Mouse (Mus musculus): ENCODE data around the gene Hebp2.

Gene Hebp2

GRCm38 (mm10) chr10:18508586-18508985 lies 37.3 kb downstream of the Hebp2 start:
- DNase-seq (ENCODE audit: low read depth): no peak

GRCm38 (mm10) chr10:18507869-18508473 lies 37.9 kb downstream of the Hebp2 start:
- DNase-seq (ENCODE audit: low read depth): no peak

- DNase-seq (ENCODE audit: low read depth): no peak
Measured at GRCm38 (mm10) chr10:18506501-18506946, 39.4 kb downstream of the Hebp2 start.

- no peak for DNase-seq (ENCODE audit: low read depth)
Measured at GRCm38 (mm10) chr10:18505690-18506089, 40.2 kb downstream of the Hebp2 start.

- DNase-seq (ENCODE audit: low read depth): no peak
Measured at GRCm38 (mm10) chr10:18501997-18502396, 43.9 kb downstream of the Hebp2 start.

- no peak for DNase-seq (ENCODE audit: low read depth)
Measured at GRCm38 (mm10) chr10:18497066-18497465, 48.8 kb downstream of the Hebp2 start.

- no peak for DNase-seq (ENCODE audit: low read depth)
Measured at GRCm38 (mm10) chr10:18494249-18494648, 51.6 kb downstream of the Hebp2 start.

GRCm38 (mm10) chr10:18493010-18493894 lies 52.6 kb downstream of the Hebp2 start:
- no peak for DNase-seq (ENCODE audit: low read depth)

GRCm38 (mm10) chr10:18491952-18492351 lies 53.9 kb downstream of the Hebp2 start:
- DNase-seq (ENCODE audit: low read depth): no peak

- no peak for DNase-seq (ENCODE audit: low read depth)
Measured at GRCm38 (mm10) chr10:18489936-18490335, 55.9 kb downstream of the Hebp2 start.
